Mouse (Mus musculus): ENCODE measurements around the gene Gm21992.

GRCm38 (mm10) chr19:4720112-4720511 is 91.3 kb downstream of the Gm21992 start:
- no peak for TF ChIP-seq POLR2A (IDR thresholded peaks at IDR 0.05; ENCODE audit: insufficient read depth, low read length)
- TF ChIP-seq CTCF (IDR thresholded peaks at IDR 0.05; ENCODE audit: low read depth, low read length), result no peak

Measured in ES-Bruce4 (cell line).